Mouse (Mus musculus) spleen, adult 2 months (tissue): ENCODE data around the gene Npnt. TPM values are rescaled to one million over a fixed set of nuclear protein-coding genes. Genes with fewer than 3 reads are reported as not detected.

ENCODE experiments used
- DNase-seq, 2 experiments: peaks; one replicate each; pipeline versions ENCODE4 v3.0.0 to v3.0.0-alpha.2; 2012 to 2021; ENCODE audit warnings: low spot score in 2 of 2, low read depth in 1 of 2
- H3K27ac ChIP-seq: fragments of 200-500 bp; 2 replicates; pipeline ENCODE4 v1.5.1; 2012; ENCODE audit warnings: low read length, inconsistent platforms; ENCODE audit not compliant: insufficient read depth
- H3K27me3 ChIP-seq: fragments of 200-500 bp; 2 replicates; pipeline ENCODE4 v1.6.1; 2012; ENCODE audit warnings: mild to moderate bottlenecking, moderate library complexity, low read length, inconsistent platforms; ENCODE audit not compliant: control insufficient read depth, insufficient read depth
- H3K36me3 ChIP-seq: fragments of 200-500 bp; 2 replicates; pipeline ENCODE4 v1.6.1; 2012; ENCODE audit warnings: mild to moderate bottlenecking, low read length, inconsistent platforms; ENCODE audit not compliant: control insufficient read depth, insufficient read depth
- H3K4me1 ChIP-seq: fragments of 200-500 bp; 2 replicates; pipeline ENCODE4 v1.6.1; 2011; ENCODE audit warnings: inconsistent platforms; ENCODE audit not compliant: control insufficient read depth, insufficient read depth, insufficient read length
- H3K4me3 ChIP-seq: fragments of 200-500 bp; 2 replicates; pipeline ENCODE4 v1.5.1; 2011; ENCODE audit warnings: mild to moderate bottlenecking, inconsistent platforms; ENCODE audit not compliant: insufficient read depth, insufficient read length; ENCODE audit errors: extremely low read depth
- CTCF ChIP-seq: fragments of 200-500 bp; IDR thresholded peaks from 2 replicates; pipeline ENCODE4 v1.5.1; 2011; ENCODE audit warnings: mild to moderate bottlenecking, inconsistent platforms; ENCODE audit not compliant: insufficient read depth, insufficient read length, insufficient replicate concordance; ENCODE audit errors: extremely low read depth
- POLR2A ChIP-seq: fragments of 200-500 bp; IDR thresholded peaks from 2 replicates; pipeline ENCODE4 v1.6.1; 2011; ENCODE audit warnings: low read depth, low read length, inconsistent platforms
- WGBS: fragments of 180-500 bp; shearing (Covaris S2); methylation state at CpG from one replicate; pipeline ENCODE4 v1.1.7; 2018; 5-methylcytosine and 5-hydroxymethylcytosine counted together
- polyA plus RNA-seq: library from polyadenylated mRNA; depleted of rRNA; stranded (reverse); fragments of >200 nt; gene quantifications from 2 replicates; pipeline ENCODE4 v1.2.3, GENCODE M21; 2012

Gene Npnt
- polyA plus RNA-seq, 1 experiment: 42.8 TPM

GRCm38 (mm10) chr3:132940181-132940990 is 9.7 kb downstream of the Npnt start:
- no peak overlapping the region for H3K27ac ChIP-seq
- H3K4me3 ChIP-seq: no peak overlapping the region
- 81% methylated on average over 10 of the region's 10 CpGs for WGBS
- no peaks in the 10 kb centered on the region for H3K4me1 ChIP-seq
- DNase-seq: no peak
- H3K36me3 ChIP-seq: no peaks in the 10 kb centered on the region
- TF ChIP-seq CTCF (no peak), POLR2A (no peak)
- H3K27me3 ChIP-seq: no peaks in the 10 kb centered on the region

GRCm38 (mm10) chr3:132939006-132939405 is 11.1 kb downstream of the Npnt start:
- WGBS: 89% methylated on average over 8 of the region's 8 CpGs
- no peak for DNase-seq
- no peak for TF ChIP-seq POLR2A
- no peak for TF ChIP-seq CTCF

GRCm38 (mm10) chr3:132934649-132935048 is 15.4 kb downstream of the Npnt start:
- Histone ChIP-seq H3K4me3 (no peak overlapping the region), H3K27ac (no peak overlapping the region), H3K4me1 (no peaks in the 10 kb centered on the region), H3K27me3 (no peaks in the 10 kb centered on the region), H3K36me3 (no peaks in the 10 kb centered on the region)
- TF ChIP-seq POLR2A (no peak), CTCF (no peak)
- DNase-seq: no peak
- 69% methylated on average over 2 of the region's 2 CpGs for WGBS

More at GRCm38 (mm10) chr3:132939006-132939405, 11.1 kb downstream of the Npnt start:
- Histone ChIP-seq H3K4me3 (no peak overlapping the region), H3K36me3 (no peaks in the 10 kb centered on the region), H3K27me3 (no peaks in the 10 kb centered on the region), H3K4me1 (no peaks in the 10 kb centered on the region), H3K27ac (no peak overlapping the region)

- TF ChIP-seq CTCF (no peak), POLR2A (no peak)
- Histone ChIP-seq H3K27ac (no peak overlapping the region), H3K36me3 (no peaks in the 10 kb centered on the region), H3K4me1 (no peaks in the 10 kb centered on the region), H3K4me3 (no peak overlapping the region), H3K27me3 (no peaks in the 10 kb centered on the region)
- 88% methylated on average over 4 of the region's 4 CpGs for WGBS
- no peak for DNase-seq
Measured at GRCm38 (mm10) chr3:132931526-132931925, 18.6 kb downstream of the Npnt start.

- Histone ChIP-seq H3K4me1 (no peaks in the 10 kb centered on the region), H3K4me3 (no peak overlapping the region), H3K27me3 (no peaks in the 10 kb centered on the region), H3K27ac (no peak overlapping the region), H3K36me3 (no peaks in the 10 kb centered on the region)
- WGBS: 66% methylated on average over 6 of the region's 6 CpGs
- TF ChIP-seq CTCF (no peak), POLR2A (no peak)
- no peak for DNase-seq
Measured at GRCm38 (mm10) chr3:132929866-132930265, 20.2 kb downstream of the Npnt start.

GRCm38 (mm10) chr3:132928186-132928585 is 21.9 kb downstream of the Npnt start:
- Histone ChIP-seq H3K4me3 (no peak overlapping the region), H3K27ac (no peak overlapping the region), H3K36me3 (no peaks in the 10 kb centered on the region), H3K27me3 (no peaks in the 10 kb centered on the region), H3K4me1 (no peaks in the 10 kb centered on the region)
- TF ChIP-seq POLR2A (no peak), CTCF (no peak)
- WGBS: 90% methylated on average over 9 of the region's 9 CpGs
- no peak for DNase-seq

- no peak for DNase-seq
- TF ChIP-seq CTCF (no peak), POLR2A (no peak)
- Histone ChIP-seq H3K4me3 (no peak overlapping the region), H3K36me3 (no peaks in the 10 kb centered on the region), H3K27me3 (no peaks in the 10 kb centered on the region), H3K27ac (no peak overlapping the region), H3K4me1 (no peaks in the 10 kb centered on the region)
- 91% methylated on average over 3 of the region's 3 CpGs for WGBS
Measured at GRCm38 (mm10) chr3:132919798-132920197, 30.3 kb downstream of the Npnt start.
